Mouse (Mus musculus): ENCODE data around the gene Klf5. TPM values are rescaled to one million over a fixed set of nuclear protein-coding genes. Genes with fewer than 3 reads are reported as not detected.

Gene Klf5
- polyA plus RNA-seq (2015; fragmentation: Nextera tagmentation; extraction: Ambion mirVana), result 2.0 and 2.6 TPM in 2 replicates

- H3K4me1 ChIP-seq (ENCODE audit: insufficient read depth), result peaks cover 21% of the 10 kb centered on the region
- peaks cover 15% of the 10 kb centered on the region for H3K27me3 ChIP-seq (ENCODE audit: insufficient read depth, low read length)
- no peaks in the 10 kb centered on the region for H3K36me3 ChIP-seq (replicated peaks; ENCODE audit: insufficient read depth, low read length)
- no peak for TF ChIP-seq CTCF (IDR thresholded peaks at IDR 0.05; ENCODE audit: low read depth)
- TF ChIP-seq EP300 (IDR thresholded peaks at IDR 0.05; ENCODE audit: low read depth), result no peak
- no peaks in the 10 kb centered on the region for H3K9me3 ChIP-seq (ENCODE audit: low read length)
- DNase-seq, result peak; percentile 92
- peak within 1 kb of the TSS; percentile 73 for H3K9ac ChIP-seq (replicated peaks)
- under 1% methylated on average over 40 of the region's 67 CpGs for WGBS (ENCODE audit: insufficient replicate concordance)
- H3K4me3 ChIP-seq (ENCODE audit: low read depth, low read length), result peak within 1 kb of the TSS; percentile 75
- ATAC-seq, result peak; percentile 96
- peak within 1 kb of the TSS; percentile 49; the same call in 1 of the 2 replicates for H3K27ac ChIP-seq (ENCODE audit: low read depth)
- peak within 1 kb of the TSS; percentile 99 for H3K4me2 ChIP-seq (ENCODE audit: low read depth, low read length)
Observed at GRCm38 (mm10) chr14:99298385-99299021, at the start of gene Klf5. Gene Klf5, plus strand, starts transcription at chr14:99298691.

- H3K4me3 ChIP-seq (ENCODE audit: low read depth, low read length), result no peak overlapping the region
- DNase-seq (no peak), ATAC-seq (no peak)
- H3K27me3 ChIP-seq (ENCODE audit: insufficient read depth, low read length), result no peaks in the 10 kb centered on the region
- no peak overlapping the region for H3K9ac ChIP-seq (replicated peaks)
- TF ChIP-seq EP300 (IDR thresholded peaks at IDR 0.05; ENCODE audit: low read depth) (no peak), CTCF (IDR thresholded peaks at IDR 0.05; ENCODE audit: low read depth) (no peak)
- WGBS (ENCODE audit: insufficient replicate concordance), result 93% methylated on average over 12 of the region's 12 CpGs
- no peaks in the 10 kb centered on the region for H3K9me3 ChIP-seq (ENCODE audit: low read length)
- H3K36me3 ChIP-seq (replicated peaks; ENCODE audit: insufficient read depth, low read length), result no peaks in the 10 kb centered on the region
- H3K4me2 ChIP-seq (ENCODE audit: low read depth, low read length), result no peak overlapping the region
- H3K27ac ChIP-seq (ENCODE audit: low read depth), result no peak overlapping the region
- H3K4me1 ChIP-seq (ENCODE audit: insufficient read depth), result no peaks in the 10 kb centered on the region
Observed at GRCm38 (mm10) chr14:99262026-99262425, 36.5 kb upstream of the Klf5 start.

GRCm38 (mm10) chr14:99263816-99264215 lies 34.7 kb upstream of the Klf5 start:
- Histone ChIP-seq H3K4me1 (ENCODE audit: insufficient read depth) (no peaks in the 10 kb centered on the region), H3K9me3 (ENCODE audit: low read length) (no peaks in the 10 kb centered on the region), H3K36me3 (replicated peaks; ENCODE audit: insufficient read depth, low read length) (no peaks in the 10 kb centered on the region), H3K4me2 (ENCODE audit: low read depth, low read length) (no peak overlapping the region), H3K4me3 (ENCODE audit: low read depth, low read length) (no peak overlapping the region), H3K27ac (ENCODE audit: low read depth) (0 out of 2 replicates have a peak overlapping the region, but pooled peaks have one; percentile 11), H3K27me3 (ENCODE audit: insufficient read depth, low read length) (no peaks in the 10 kb centered on the region), H3K9ac (replicated peaks) (no peak overlapping the region)
- DNase-seq (no peak), ATAC-seq (peak; percentile 93)
- TF ChIP-seq EP300 (IDR thresholded peaks at IDR 0.05; ENCODE audit: low read depth) (peak; percentile 85), CTCF (IDR thresholded peaks at IDR 0.05; ENCODE audit: low read depth) (no peak)
- WGBS (ENCODE audit: insufficient replicate concordance), result 46% methylated on average over 6 of the region's 6 CpGs

- WGBS (ENCODE audit: insufficient replicate concordance), result 50% methylated on average over 14 of the region's 14 CpGs
- Histone ChIP-seq H3K4me1 (ENCODE audit: insufficient read depth) (no peaks in the 10 kb centered on the region), H3K4me3 (ENCODE audit: low read depth, low read length) (no peak overlapping the region), H3K27me3 (ENCODE audit: insufficient read depth, low read length) (no peaks in the 10 kb centered on the region), H3K36me3 (replicated peaks; ENCODE audit: insufficient read depth, low read length) (no peaks in the 10 kb centered on the region), H3K9ac (replicated peaks) (no peak overlapping the region), H3K27ac (ENCODE audit: low read depth) (no peak overlapping the region), H3K4me2 (ENCODE audit: low read depth, low read length) (peak overlapping the region; percentile 32; the same call in 1 of the 2 replicates), H3K9me3 (ENCODE audit: low read length) (no peaks in the 10 kb centered on the region)
- ATAC-seq, result no peak
- TF ChIP-seq CTCF (IDR thresholded peaks at IDR 0.05; ENCODE audit: low read depth), result no peak
- TF ChIP-seq EP300 (IDR thresholded peaks at IDR 0.05; ENCODE audit: low read depth), result no peak
- no peak for DNase-seq
Observed at GRCm38 (mm10) chr14:99265791-99266190, 32.7 kb upstream of the Klf5 start.

GRCm38 (mm10) chr14:99266749-99267148 lies 31.7 kb upstream of the Klf5 start:
- H3K4me2 ChIP-seq (ENCODE audit: low read depth, low read length), result no peak overlapping the region
- H3K9ac ChIP-seq (replicated peaks), result no peak overlapping the region
- H3K27me3 ChIP-seq (ENCODE audit: insufficient read depth, low read length), result no peaks in the 10 kb centered on the region
- no peaks in the 10 kb centered on the region for H3K9me3 ChIP-seq (ENCODE audit: low read length)
- DNase-seq (no peak), ATAC-seq (no peak)
- 62% methylated on average over 5 of the region's 5 CpGs for WGBS (ENCODE audit: insufficient replicate concordance)
- TF ChIP-seq CTCF (IDR thresholded peaks at IDR 0.05; ENCODE audit: low read depth) (no peak), EP300 (IDR thresholded peaks at IDR 0.05; ENCODE audit: low read depth) (no peak)
- no peaks in the 10 kb centered on the region for H3K36me3 ChIP-seq (replicated peaks; ENCODE audit: insufficient read depth, low read length)
- no peak overlapping the region for H3K4me3 ChIP-seq (ENCODE audit: low read depth, low read length)
- H3K4me1 ChIP-seq (ENCODE audit: insufficient read depth), result no peaks in the 10 kb centered on the region
- no peak overlapping the region for H3K27ac ChIP-seq (ENCODE audit: low read depth)

- TF ChIP-seq CTCF (IDR thresholded peaks at IDR 0.05; ENCODE audit: low read depth) (no peak), EP300 (IDR thresholded peaks at IDR 0.05; ENCODE audit: low read depth) (no peak)
Observed at GRCm38 (mm10) chr14:99274056-99274455, 24.4 kb upstream of the Klf5 start.

More at GRCm38 (mm10) chr14:99274056-99274455, 24.4 kb upstream of the Klf5 start:
- H3K9ac ChIP-seq (replicated peaks), result no peak overlapping the region
- ATAC-seq, result no peak
- no peak overlapping the region for H3K27ac ChIP-seq (ENCODE audit: low read depth)
- H3K4me3 ChIP-seq (ENCODE audit: low read depth, low read length), result no peak overlapping the region
- no peak overlapping the region for H3K4me2 ChIP-seq (ENCODE audit: low read depth, low read length)
- no peaks in the 10 kb centered on the region for H3K9me3 ChIP-seq (ENCODE audit: low read length)
- DNase-seq, result no peak
- H3K36me3 ChIP-seq (replicated peaks; ENCODE audit: insufficient read depth, low read length), result no peaks in the 10 kb centered on the region
- WGBS (ENCODE audit: insufficient replicate concordance), result 47% methylated on average over 2 of the region's 2 CpGs
- H3K4me1 ChIP-seq (ENCODE audit: insufficient read depth), result no peaks in the 10 kb centered on the region
- H3K27me3 ChIP-seq (ENCODE audit: insufficient read depth, low read length), result no peaks in the 10 kb centered on the region
